Mouse (Mus musculus): ENCODE data around the gene Gucy2d.
A peak's percentile ranks its signal among the peaks of the same experiment; 100 is the strongest.

Gene Gucy2d

GRCm38 (mm10) chr7:98447585-98448308 is 7.5 kb downstream of the Gucy2d start:
- no peak for DNase-seq

- no peak for DNase-seq
Measured at GRCm38 (mm10) chr7:98448309-98448630, 8.1 kb downstream of the Gucy2d start.

- DNase-seq: no peak
Measured at GRCm38 (mm10) chr7:98449696-98450095, 9.5 kb downstream of the Gucy2d start.

- DNase-seq: no peak
Measured at GRCm38 (mm10) chr7:98454397-98455120, 14.3 kb downstream of the Gucy2d start.

- DNase-seq: no peak
Measured at GRCm38 (mm10) chr7:98460319-98460718, 20.1 kb downstream of the Gucy2d start.

- no peak for DNase-seq
Measured at GRCm38 (mm10) chr7:98469089-98469488, 28.9 kb downstream of the Gucy2d start.

GRCm38 (mm10) chr7:98472529-98472928 is 32.3 kb downstream of the Gucy2d start:
- DNase-seq: no peak

GRCm38 (mm10) chr7:98474558-98474957 is 34.3 kb downstream of the Gucy2d start:
- no peak for DNase-seq

- DNase-seq: no peak
Measured at GRCm38 (mm10) chr7:98477153-98477552, 36.9 kb downstream of the Gucy2d start.

GRCm38 (mm10) chr7:98480481-98480880 is 40.3 kb downstream of the Gucy2d start:
- no peak for DNase-seq

GRCm38 (mm10) chr7:98481066-98481734 is 41.0 kb downstream of the Gucy2d start:
- peak; percentile 76 to 85 for DNase-seq

GRCm38 (mm10) chr7:98481861-98482260 is 41.6 kb downstream of the Gucy2d start:
- DNase-seq: no peak

GRCm38 (mm10) chr7:98482551-98483267 is 42.5 kb downstream of the Gucy2d start:
- no peak for DNase-seq

GRCm38 (mm10) chr7:98483268-98483607 is 43.0 kb downstream of the Gucy2d start:
- DNase-seq: no peak

GRCm38 (mm10) chr7:98484878-98485277 is 44.7 kb downstream of the Gucy2d start:
- DNase-seq: no peak

- DNase-seq: no peak
Measured at GRCm38 (mm10) chr7:98485508-98485907, 45.3 kb downstream of the Gucy2d start.

- DNase-seq: no peak
Measured at GRCm38 (mm10) chr7:98486471-98486917, 46.3 kb downstream of the Gucy2d start.

- no peak for DNase-seq
Measured at GRCm38 (mm10) chr7:98487202-98487980, 47.2 kb downstream of the Gucy2d start.

GRCm38 (mm10) chr7:98488398-98489130 is 48.3 kb downstream of the Gucy2d start:
- no peak for DNase-seq

- no peak for DNase-seq
Measured at GRCm38 (mm10) chr7:98489131-98489530, 48.9 kb downstream of the Gucy2d start, which contains the start of gene Lrrc32. TSS of gene Lrrc32 (plus strand) at chr7:98489283.

GRCm38 (mm10) chr7:98489623-98490084 is 49.4 kb downstream of the Gucy2d start:
- peak; percentile 59 to 75 for DNase-seq

- no peak for DNase-seq
Measured at GRCm38 (mm10) chr7:98490328-98490727, 50.1 kb downstream of the Gucy2d start.

Measured in kidney, adult 8-10 months (tissue).